Mouse (Mus musculus) G1E (cell line): ENCODE data around the gene Emc10.

ENCODE experiments used
- CTCF ChIP-seq: IDR thresholded peaks from 2 replicates; pipeline ENCODE4 v1.5.1; 2012; ENCODE audit warnings: low read depth, low read length, inconsistent platforms, mixed read lengths
- GATA1 ChIP-seq: IDR thresholded peaks from 2 replicates; pipeline ENCODE4 v1.6.1; 2012; ENCODE audit warnings: borderline replicate concordance, low read length, inconsistent platforms, mixed read lengths
- GATA2 ChIP-seq: IDR thresholded peaks from 2 replicates; pipeline ENCODE4 v1.6.1; 2012; ENCODE audit warnings: low read depth, low read length, inconsistent platforms, borderline replicate concordance
- POLR2AphosphoS5 ChIP-seq: IDR thresholded peaks from 2 replicates; pipeline ENCODE4 v1.6.1; 2012; ENCODE audit warnings: low read depth, low read length, inconsistent platforms; ENCODE audit not compliant: insufficient replicate concordance
- TAL1 ChIP-seq: conservative IDR thresholded peaks from 2 replicates; pipeline ENCODE4 v1.6.1; 2012; ENCODE audit warnings: low read depth, low read length, inconsistent platforms, mixed read lengths

DNA sequence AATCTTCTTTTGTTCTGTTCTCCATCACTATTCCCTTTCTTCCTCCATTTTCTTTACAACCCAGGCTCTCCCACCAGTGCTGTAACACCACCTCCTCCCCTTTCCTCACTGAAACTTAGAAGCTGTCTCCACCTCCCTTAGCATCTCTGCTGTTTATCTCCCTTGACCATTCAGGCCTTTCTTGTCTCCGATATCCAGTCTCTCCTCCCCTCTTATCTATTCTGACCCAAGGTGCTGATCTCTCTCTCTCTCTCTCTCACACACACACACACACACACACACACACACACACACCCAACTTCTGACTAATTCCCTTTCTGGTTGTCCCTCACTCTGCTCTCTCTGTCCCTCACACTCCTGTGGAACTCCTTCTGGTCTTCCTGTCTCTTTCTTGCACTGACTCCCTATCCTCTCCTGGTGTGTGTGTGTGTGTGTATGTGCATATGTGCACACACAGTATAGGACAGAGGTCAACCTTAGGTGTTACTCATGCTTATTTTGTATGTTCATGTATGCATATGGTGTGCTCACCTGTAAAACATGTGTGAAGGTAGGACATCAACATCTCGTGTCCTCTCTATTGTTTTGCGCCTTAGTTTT is 13.4 kb downstream of the Emc10 start:
- TF ChIP-seq CTCF (no peak), GATA1 (no peak), TAL1 (peak; percentile 78), GATA2 (no peak), POLR2AphosphoS5 (no peak)
